Mouse (Mus musculus): ENCODE measurements around the gene Mobp. TPM values are rescaled to one million over a fixed set of nuclear protein-coding genes. Genes with fewer than 3 reads are reported as not detected.

Gene Mobp
- polyA plus RNA-seq, 1 experiment from 2014 or later, result 0.04 TPM

DNA sequence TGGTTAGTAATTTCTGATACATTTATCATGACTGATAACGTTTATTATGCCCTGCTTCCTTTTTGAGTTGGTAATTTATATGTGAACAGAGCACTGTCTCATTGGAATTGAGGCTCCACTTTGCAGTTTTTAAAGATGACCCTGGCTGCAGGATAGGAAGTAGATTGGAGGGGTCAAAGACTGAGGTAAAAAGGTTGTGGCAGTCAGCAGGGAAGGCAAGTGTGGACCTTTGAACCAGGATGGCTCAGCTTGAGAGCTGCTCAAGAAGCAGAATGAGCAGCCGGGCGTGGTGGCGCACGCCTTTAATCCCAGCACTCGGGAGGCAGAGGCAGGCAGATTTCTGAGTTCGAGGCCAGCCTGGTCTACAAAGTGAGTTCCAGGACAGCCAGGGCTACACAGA lies 36.1 kb upstream of the Mobp start:
- H3K27me3 ChIP-seq (ENCODE audit: insufficient read depth, low read length), result no peaks in the 10 kb centered on the region
- no peaks in the 10 kb centered on the region for H3K9me3 ChIP-seq (replicated peaks; ENCODE audit: low read length)
- no peak overlapping the region for H3K4me3 ChIP-seq (replicated peaks; ENCODE audit: low read depth, low read length)
- no peak for TF ChIP-seq CTCF (IDR thresholded peaks at IDR 0.05; ENCODE audit: low read depth)
- no peak overlapping the region for H3K9ac ChIP-seq (ENCODE audit: low read depth, low read length)
- WGBS, result 90% methylated on average over 6 of the region's 7 CpGs
- DNase-seq (ENCODE audit: low spot score) (no peak), ATAC-seq (replicated peaks; ENCODE audit: low FRiP score, low read depth) (no peak)
- H3K4me1 ChIP-seq (replicated peaks; ENCODE audit: insufficient read depth, low read length), result no peaks in the 10 kb centered on the region
- peaks cover 17% of the 10 kb centered on the region; the same call in 1 of the 2 replicates for H3K36me3 ChIP-seq (ENCODE audit: insufficient read depth, low read length)
- no peak overlapping the region for H3K4me2 ChIP-seq (ENCODE audit: low read length)
- H3K27ac ChIP-seq, result no peak overlapping the region

DNA sequence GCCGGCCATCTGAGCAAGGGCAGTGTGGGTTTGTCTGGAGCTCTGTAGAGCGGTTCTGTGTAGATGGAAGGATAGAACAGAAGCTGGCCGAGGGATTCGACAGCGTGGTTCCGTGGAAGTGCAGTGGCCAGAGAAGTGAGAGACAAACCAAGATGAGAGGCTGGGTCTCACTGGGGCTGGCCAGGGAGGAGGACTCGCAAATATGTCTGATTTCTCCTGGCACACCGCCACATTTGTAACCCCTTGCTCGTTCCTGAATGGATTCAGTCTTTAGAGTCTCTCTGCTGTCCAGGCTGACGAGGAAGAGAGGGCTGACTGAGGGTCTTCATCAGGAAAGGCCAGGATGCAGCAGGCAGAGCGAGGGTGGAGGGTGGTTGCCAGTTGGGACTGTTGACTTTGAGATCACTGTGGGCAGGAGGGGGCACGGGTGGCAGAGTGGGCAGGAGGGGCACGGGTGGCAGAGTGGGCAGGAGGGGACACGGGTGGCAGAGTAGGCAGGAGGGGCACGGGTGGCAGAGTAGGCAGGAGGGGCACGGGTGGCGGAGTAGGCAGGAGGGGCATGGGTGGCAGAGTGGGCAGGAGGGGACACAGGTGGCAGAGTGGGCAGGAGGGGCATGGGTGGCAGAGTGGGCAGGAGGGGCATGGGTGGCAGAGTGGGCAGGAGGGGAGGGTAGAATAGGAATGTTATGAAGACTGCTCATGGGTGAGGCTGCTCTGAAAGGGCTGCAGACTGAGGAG lies 35.3 kb upstream of the Mobp start:
- ATAC-seq (replicated peaks; ENCODE audit: low FRiP score, low read depth) (no peak), DNase-seq (ENCODE audit: low spot score) (no peak)
- no peaks in the 10 kb centered on the region for H3K4me1 ChIP-seq (replicated peaks; ENCODE audit: insufficient read depth, low read length)
- no peak overlapping the region for H3K9ac ChIP-seq (ENCODE audit: low read depth, low read length)
- H3K9me3 ChIP-seq (replicated peaks; ENCODE audit: low read length), result no peaks in the 10 kb centered on the region
- no peak overlapping the region for H3K4me2 ChIP-seq (ENCODE audit: low read length)
- 83% methylated on average over 17 of the region's 17 CpGs for WGBS
- H3K36me3 ChIP-seq (ENCODE audit: insufficient read depth, low read length), result peaks cover 20% of the 10 kb centered on the region; the same call in 1 of the 2 replicates
- H3K27ac ChIP-seq, result no peak overlapping the region
- H3K4me3 ChIP-seq (replicated peaks; ENCODE audit: low read depth, low read length), result no peak overlapping the region
- H3K27me3 ChIP-seq (ENCODE audit: insufficient read depth, low read length), result no peaks in the 10 kb centered on the region
- TF ChIP-seq CTCF (IDR thresholded peaks at IDR 0.05; ENCODE audit: low read depth), result no peak

DNA sequence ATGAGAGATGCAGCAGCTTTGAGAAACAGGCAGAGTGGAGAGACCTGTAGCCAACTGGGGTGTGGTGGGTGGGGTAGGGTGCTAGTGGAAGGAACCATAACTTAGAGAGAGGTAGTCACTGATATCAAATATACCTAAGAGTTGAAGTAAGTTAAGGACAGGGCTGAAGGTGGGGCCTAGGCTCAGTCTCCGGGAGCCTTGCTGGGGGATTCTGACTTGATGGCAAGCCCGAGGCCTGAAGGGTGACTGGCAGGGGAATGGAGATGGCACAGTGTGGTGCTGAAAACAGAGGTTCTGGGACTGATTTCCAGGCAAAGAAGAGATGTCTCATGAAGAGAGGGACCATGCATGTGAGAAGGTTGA lies 34.7 kb upstream of the Mobp start:
- ATAC-seq (replicated peaks; ENCODE audit: low FRiP score, low read depth) (no peak), DNase-seq (ENCODE audit: low spot score) (no peak)
- Histone ChIP-seq H3K27ac (no peak overlapping the region), H3K4me3 (replicated peaks; ENCODE audit: low read depth, low read length) (no peak overlapping the region), H3K36me3 (ENCODE audit: insufficient read depth, low read length) (peaks cover 20% of the 10 kb centered on the region; the same call in 1 of the 2 replicates), H3K27me3 (ENCODE audit: insufficient read depth, low read length) (no peaks in the 10 kb centered on the region), H3K4me2 (ENCODE audit: low read length) (no peak overlapping the region), H3K9ac (ENCODE audit: low read depth, low read length) (no peak overlapping the region), H3K4me1 (replicated peaks; ENCODE audit: insufficient read depth, low read length) (no peaks in the 10 kb centered on the region), H3K9me3 (replicated peaks; ENCODE audit: low read length) (no peaks in the 10 kb centered on the region)
- 95% methylated on average over 2 of the region's 2 CpGs for WGBS
- TF ChIP-seq CTCF (IDR thresholded peaks at IDR 0.05; ENCODE audit: low read depth), result no peak

DNA sequence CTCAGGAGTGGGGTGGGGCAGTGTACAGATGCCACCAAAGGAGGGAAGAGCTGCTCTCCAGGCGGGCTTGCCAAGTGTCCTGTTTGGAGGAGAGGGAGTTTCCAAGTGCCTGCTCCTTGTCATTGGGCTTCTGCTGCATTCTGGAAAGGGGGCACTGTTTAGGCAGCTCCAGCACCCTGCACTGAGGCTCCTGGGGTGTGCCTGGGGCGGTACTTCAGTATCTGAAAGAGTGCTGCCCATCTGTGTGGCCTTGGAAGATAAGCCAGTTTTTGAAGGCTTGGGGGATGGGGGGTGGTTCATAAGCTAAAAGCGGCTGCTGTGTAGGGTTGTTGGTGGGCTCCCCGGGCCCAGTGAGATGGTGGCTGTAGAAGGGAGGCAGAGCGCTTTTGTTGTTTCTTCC lies 33.9 kb upstream of the Mobp start:
- TF ChIP-seq CTCF (IDR thresholded peaks at IDR 0.05; ENCODE audit: low read depth), result no peak
- no peak overlapping the region for H3K9ac ChIP-seq (ENCODE audit: low read depth, low read length)
- H3K27ac ChIP-seq, result no peak overlapping the region
- no peak overlapping the region for H3K4me3 ChIP-seq (replicated peaks; ENCODE audit: low read depth, low read length)
- H3K36me3 ChIP-seq (ENCODE audit: insufficient read depth, low read length), result peaks cover 26% of the 10 kb centered on the region
- DNase-seq (ENCODE audit: low spot score) (no peak), ATAC-seq (replicated peaks; ENCODE audit: low FRiP score, low read depth) (no peak)
- H3K4me1 ChIP-seq (replicated peaks; ENCODE audit: insufficient read depth, low read length), result no peaks in the 10 kb centered on the region
- no peak overlapping the region for H3K4me2 ChIP-seq (ENCODE audit: low read length)
- WGBS, result 87% methylated on average over 5 of the region's 5 CpGs
- H3K27me3 ChIP-seq (ENCODE audit: insufficient read depth, low read length), result no peaks in the 10 kb centered on the region
- no peaks in the 10 kb centered on the region for H3K9me3 ChIP-seq (replicated peaks; ENCODE audit: low read length)

DNA sequence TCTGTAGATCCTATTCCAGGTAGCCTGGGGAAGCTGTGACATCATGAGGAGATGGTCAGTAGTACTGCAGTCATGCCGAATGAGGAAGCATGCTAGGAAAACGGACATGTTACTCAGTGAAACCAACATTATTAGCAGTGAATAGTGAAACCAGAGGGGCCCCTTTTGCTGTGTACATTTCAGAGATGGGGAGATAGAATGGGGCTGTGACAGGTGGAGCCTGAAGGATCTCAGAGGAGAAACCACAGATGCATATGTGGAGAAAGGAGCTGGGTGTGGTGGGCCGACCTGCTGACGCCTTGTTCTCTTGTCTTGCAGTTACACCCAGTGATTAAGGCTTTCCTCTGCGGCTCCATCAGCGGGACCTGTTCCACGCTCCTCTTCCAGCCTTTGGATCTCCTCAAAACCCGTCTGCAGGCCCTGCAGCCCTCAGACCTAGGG lies 33.3 kb upstream of the Mobp start:
- WGBS, result 92% methylated on average over 8 of the region's 8 CpGs
- ATAC-seq (replicated peaks; ENCODE audit: low FRiP score, low read depth) (no peak), DNase-seq (ENCODE audit: low spot score) (no peak)
- no peak for TF ChIP-seq CTCF (IDR thresholded peaks at IDR 0.05; ENCODE audit: low read depth)
- Histone ChIP-seq H3K4me1 (replicated peaks; ENCODE audit: insufficient read depth, low read length) (no peaks in the 10 kb centered on the region), H3K9ac (ENCODE audit: low read depth, low read length) (no peak overlapping the region), H3K27me3 (ENCODE audit: insufficient read depth, low read length) (no peaks in the 10 kb centered on the region), H3K9me3 (replicated peaks; ENCODE audit: low read length) (no peaks in the 10 kb centered on the region), H3K4me3 (replicated peaks; ENCODE audit: low read depth, low read length) (no peak overlapping the region), H3K27ac (no peak overlapping the region), H3K36me3 (ENCODE audit: insufficient read depth, low read length) (peaks cover 31% of the 10 kb centered on the region), H3K4me2 (ENCODE audit: low read length) (no peak overlapping the region)

DNA sequence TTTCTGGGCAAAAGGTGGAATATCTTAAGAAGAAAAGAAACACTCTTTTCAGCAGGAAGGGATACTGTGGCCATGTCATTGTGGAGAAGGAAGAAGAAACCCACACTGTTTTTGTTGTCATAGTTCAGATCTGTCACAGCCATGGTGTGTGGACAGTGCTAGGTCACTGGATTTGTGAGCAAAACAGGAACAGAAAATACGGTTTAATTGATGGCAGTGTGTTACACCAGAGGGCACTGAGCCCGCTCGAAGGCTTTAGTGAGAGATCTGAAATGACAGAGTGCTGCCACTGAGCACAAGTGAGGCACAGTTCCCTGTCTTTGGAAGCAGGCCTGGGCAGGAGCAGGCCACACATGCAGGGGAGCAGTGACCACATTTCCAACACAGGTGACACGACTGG lies 31.3 kb upstream of the Mobp start:
- Histone ChIP-seq H3K9ac (ENCODE audit: low read depth, low read length) (no peak overlapping the region), H3K27me3 (ENCODE audit: insufficient read depth, low read length) (no peaks in the 10 kb centered on the region), H3K9me3 (replicated peaks; ENCODE audit: low read length) (no peaks in the 10 kb centered on the region), H3K4me1 (replicated peaks; ENCODE audit: insufficient read depth, low read length) (no peaks in the 10 kb centered on the region), H3K27ac (no peak overlapping the region), H3K4me2 (ENCODE audit: low read length) (no peak overlapping the region), H3K4me3 (replicated peaks; ENCODE audit: low read depth, low read length) (no peak overlapping the region), H3K36me3 (ENCODE audit: insufficient read depth, low read length) (peaks cover 35% of the 10 kb centered on the region)
- DNase-seq (ENCODE audit: low spot score) (no peak), ATAC-seq (replicated peaks; ENCODE audit: low FRiP score, low read depth) (no peak)
- WGBS, result 92% methylated on average over 4 of the region's 4 CpGs
- no peak for TF ChIP-seq CTCF (IDR thresholded peaks at IDR 0.05; ENCODE audit: low read depth)

DNA sequence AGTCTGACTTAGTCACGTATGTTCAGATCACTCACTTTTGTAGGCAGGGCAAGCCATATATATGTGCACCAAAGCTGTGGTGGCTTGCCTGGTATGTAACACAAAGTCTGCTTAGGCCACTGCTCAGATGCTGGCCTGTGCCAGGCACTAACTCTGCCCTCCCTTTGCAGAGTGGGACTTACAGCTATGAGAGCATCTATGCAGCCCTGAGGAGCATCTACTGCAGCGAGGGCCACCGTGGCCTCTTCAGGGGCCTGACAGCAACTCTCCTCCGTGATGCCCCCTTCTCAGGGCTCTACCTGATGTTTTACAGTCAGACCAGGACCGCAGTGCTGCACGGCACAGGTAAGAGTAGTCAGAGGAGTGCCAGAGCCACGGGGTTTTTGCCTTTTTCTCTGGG lies 29.0 kb upstream of the Mobp start:
- Histone ChIP-seq H3K9me3 (replicated peaks; ENCODE audit: low read length) (no peaks in the 10 kb centered on the region), H3K4me2 (ENCODE audit: low read length) (no peak overlapping the region), H3K27me3 (ENCODE audit: insufficient read depth, low read length) (no peaks in the 10 kb centered on the region), H3K4me1 (replicated peaks; ENCODE audit: insufficient read depth, low read length) (no peaks in the 10 kb centered on the region), H3K4me3 (replicated peaks; ENCODE audit: low read depth, low read length) (no peak overlapping the region), H3K27ac (no peak overlapping the region), H3K9ac (ENCODE audit: low read depth, low read length) (no peak overlapping the region), H3K36me3 (ENCODE audit: insufficient read depth, low read length) (peaks cover 43% of the 10 kb centered on the region)
- WGBS, result 93% methylated on average over 7 of the region's 7 CpGs
- DNase-seq (ENCODE audit: low spot score) (no peak), ATAC-seq (replicated peaks; ENCODE audit: low FRiP score, low read depth) (no peak)
- no peak for TF ChIP-seq CTCF (IDR thresholded peaks at IDR 0.05; ENCODE audit: low read depth)
